Mouse (Mus musculus) liver, postnatal 0 days (tissue): ENCODE measurements at regions not wholly inside any gene's neighbourhood (a gene's known extent, or its start where the extent isn't known, plus 50 kb on each side); places are given as distances from the start of the nearest gene placed in this dataset.

Experiments used
- CTCF ChIP-seq: sonication (generic); IDR thresholded peaks from 2 replicates; pipeline ENCODE4 v1.5.1; 2016; ENCODE audit warnings: antibody characterized with exemption, low read depth
- EP300 ChIP-seq: IDR thresholded peaks from 2 replicates; pipeline ENCODE4 v1.6.1; 2016; ENCODE audit warnings: antibody characterized with exemption, low read depth, mild to moderate bottlenecking

DNA sequence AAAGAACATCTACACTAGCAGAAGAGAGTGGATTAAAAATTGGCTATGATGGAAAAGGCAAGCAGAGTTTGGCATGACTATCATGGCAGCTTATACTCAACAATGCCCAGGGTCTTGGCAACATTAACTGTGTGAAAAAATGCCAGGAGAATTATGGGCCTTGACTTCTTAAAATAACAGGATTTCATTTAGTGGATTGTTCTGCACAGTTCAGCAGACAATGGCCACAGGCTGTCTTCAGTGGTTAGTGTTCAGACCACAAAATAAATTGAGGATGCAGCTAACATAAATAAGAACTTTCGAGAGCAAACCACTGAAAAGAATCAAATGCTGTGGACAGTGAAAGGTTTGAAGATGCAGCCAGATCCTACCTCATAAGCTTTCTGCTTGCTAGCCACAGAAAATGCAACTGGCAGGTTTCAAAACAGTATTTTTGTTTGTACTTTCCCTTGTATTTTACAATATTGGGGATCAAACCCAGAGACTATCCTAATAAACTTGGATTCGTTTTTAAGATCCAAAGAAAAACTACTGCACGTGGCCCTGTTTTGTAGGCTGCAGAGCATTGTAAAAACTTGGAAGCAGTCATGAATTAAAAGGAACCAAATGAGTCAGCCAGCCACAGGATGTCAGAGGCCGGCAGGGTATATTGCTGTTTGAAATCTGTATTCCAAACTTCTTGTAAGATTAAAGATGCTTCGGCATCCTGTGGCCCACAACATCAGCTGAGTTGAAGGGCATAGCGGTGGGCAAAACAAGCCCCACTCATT, 603.2 kb upstream of the Klf6 start:
- TF ChIP-seq CTCF = no peak
- TF ChIP-seq EP300 = no peak
